Mouse (Mus musculus): Measurements from ENCODE around the gene Rtl5.

- TF ChIP-seq CTCF (conservative IDR thresholded peaks at IDR 0.05; ENCODE audit: insufficient read depth, insufficient read length, low read depth, low read length) = no peak
- no peak for TF ChIP-seq POLR2A (IDR thresholded peaks at IDR 0.05; ENCODE audit: low read depth, low read length)
These were observed 52.2 kb downstream of the Rtl5 start for GRCm38 (mm10) chrX:102018890-102019289.

All from kidney, adult 2 months (tissue).